Mouse (Mus musculus): ENCODE data around the gene Trim11.

Trim11 gene

GRCm38 (mm10) chr11:58999830-59000229, 21.9 kb downstream of the Trim11 start:
- ATAC-seq (ENCODE audit: insufficient number of reproducible peaks, low FRiP score, low TSS enrichment): no peak

- no peak for ATAC-seq (ENCODE audit: insufficient number of reproducible peaks, low FRiP score, low TSS enrichment)
Measured at GRCm38 (mm10) chr11:59000635-59001034, 22.7 kb downstream of the Trim11 start.

GRCm38 (mm10) chr11:59002327-59003079, 24.6 kb downstream of the Trim11 start:
- ATAC-seq (ENCODE audit: insufficient number of reproducible peaks, low FRiP score, low TSS enrichment): no peak

GRCm38 (mm10) chr11:59015052-59015451, 37.2 kb downstream of the Trim11 start:
- no peak for ATAC-seq (ENCODE audit: insufficient number of reproducible peaks, low FRiP score, low TSS enrichment)

- ATAC-seq (ENCODE audit: insufficient number of reproducible peaks, low FRiP score, low TSS enrichment): no peak
Measured at GRCm38 (mm10) chr11:59026411-59026810, 48.5 kb downstream of the Trim11 start.

- ATAC-seq (ENCODE audit: insufficient number of reproducible peaks, low FRiP score, low TSS enrichment): no peak
Measured at GRCm38 (mm10) chr11:59029003-59029402, 51.1 kb downstream of the Trim11 start.

All from cerebellum, adult (tissue).